Mouse (Mus musculus): ENCODE data around the gene Tead1. TPM values are rescaled to one million over a fixed set of nuclear protein-coding genes. Genes with fewer than 3 reads are reported as not detected.
A peak's percentile ranks its signal among the peaks of the same experiment; 100 is the strongest.

Tead1 gene
- polyA plus RNA-seq, 1 experiment from 2014 or later: 13.9 TPM

DNA sequence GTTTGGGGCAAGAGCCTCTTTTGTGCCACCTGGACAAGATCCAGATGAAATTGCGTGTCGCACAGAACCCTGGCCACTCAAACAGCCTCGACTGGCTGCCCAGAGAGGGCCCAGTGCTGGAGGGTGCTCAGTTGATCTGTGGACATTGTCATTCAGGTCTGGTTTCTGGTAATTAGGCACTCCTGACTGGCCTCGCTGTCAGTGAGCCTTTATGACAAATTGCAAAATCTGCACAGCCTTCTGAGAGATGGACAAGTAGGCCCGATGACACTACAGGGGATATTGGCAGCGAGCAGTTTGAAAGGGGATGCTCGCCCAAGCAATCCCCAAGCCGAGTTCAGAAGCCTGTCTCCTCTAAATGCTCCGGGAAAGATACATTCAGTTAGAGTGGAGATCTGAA is 157.0 kb downstream of the Tead1 start:
- H3K4me2 ChIP-seq (ENCODE audit: low read depth, low read length): no peak overlapping the region
- no peaks in the 10 kb centered on the region for H3K9me3 ChIP-seq (ENCODE audit: control insufficient read depth, low read length)
- H3K36me3 ChIP-seq (ENCODE audit: control insufficient read depth, insufficient read depth, low read length): no peaks in the 10 kb centered on the region
- ATAC-seq (ENCODE audit: low read depth): no peak
- H3K9ac ChIP-seq (replicated peaks; ENCODE audit: low read depth, low read length): no peak overlapping the region
- H3K27me3 ChIP-seq (ENCODE audit: control insufficient read depth, insufficient read depth, low read length): no peaks in the 10 kb centered on the region
- 82% methylated on average over 9 of the region's 9 CpGs for WGBS
- no peak overlapping the region for H3K4me3 ChIP-seq (ENCODE audit: low read depth, low read length)
- no peak overlapping the region for H3K27ac ChIP-seq (ENCODE audit: low read depth, low read length)
- peaks cover 14% of the 10 kb centered on the region for H3K4me1 ChIP-seq (ENCODE audit: control insufficient read depth, insufficient read depth, low read length)

DNA sequence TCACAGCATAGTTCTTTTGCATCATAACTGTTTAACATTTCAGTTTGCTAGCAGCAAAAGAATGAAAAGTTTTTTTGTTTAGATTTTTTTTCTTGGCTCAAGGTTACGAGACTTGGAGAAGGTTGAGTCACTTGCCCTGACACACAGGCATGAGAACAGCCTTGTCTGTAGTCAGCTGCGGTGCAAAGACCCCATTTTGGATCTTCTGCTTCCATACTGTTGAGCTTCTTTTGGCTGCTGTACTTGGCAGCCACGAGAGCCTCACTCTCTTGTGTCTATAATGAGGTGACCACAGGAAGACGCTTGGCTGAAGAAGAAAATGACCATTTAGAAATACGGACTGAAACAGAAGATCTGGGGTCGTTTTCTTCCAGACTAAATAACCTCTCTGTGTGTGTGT is 159.0 kb downstream of the Tead1 start:
- Histone ChIP-seq H3K9me3 (ENCODE audit: control insufficient read depth, low read length) (no peaks in the 10 kb centered on the region), H3K27ac (ENCODE audit: low read depth, low read length) (no peak overlapping the region), H3K4me1 (ENCODE audit: control insufficient read depth, insufficient read depth, low read length) (peaks cover 14% of the 10 kb centered on the region), H3K4me2 (ENCODE audit: low read depth, low read length) (no peak overlapping the region), H3K36me3 (ENCODE audit: control insufficient read depth, insufficient read depth, low read length) (no peaks in the 10 kb centered on the region), H3K27me3 (ENCODE audit: control insufficient read depth, insufficient read depth, low read length) (no peaks in the 10 kb centered on the region), H3K9ac (replicated peaks; ENCODE audit: low read depth, low read length) (no peak overlapping the region), H3K4me3 (ENCODE audit: low read depth, low read length) (no peak overlapping the region)
- WGBS: 86% methylated on average over 6 of the region's 6 CpGs
- no peak for ATAC-seq (ENCODE audit: low read depth)

DNA sequence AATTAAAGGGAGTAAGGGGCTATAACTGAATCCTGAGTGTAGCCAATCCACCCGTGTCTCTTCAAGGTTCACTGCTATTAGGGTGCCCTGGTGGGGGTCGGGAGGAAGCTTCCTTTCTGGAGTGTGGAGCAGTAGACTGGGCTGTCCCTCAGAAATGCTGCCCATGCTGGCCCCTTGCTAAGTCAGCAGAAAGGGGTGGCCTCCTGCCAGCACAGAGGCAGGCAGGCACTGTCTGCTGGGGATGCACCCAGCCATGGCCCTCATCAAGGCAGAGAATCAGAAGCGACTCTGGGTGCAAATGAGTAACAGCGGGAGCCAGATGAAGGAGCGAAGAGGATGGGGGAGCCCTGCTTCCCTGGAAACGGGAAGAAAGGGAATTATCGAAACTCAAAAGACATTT is 161.2 kb downstream of the Tead1 start:
- no peaks in the 10 kb centered on the region for H3K36me3 ChIP-seq (ENCODE audit: control insufficient read depth, insufficient read depth, low read length)
- H3K27me3 ChIP-seq (ENCODE audit: control insufficient read depth, insufficient read depth, low read length): no peaks in the 10 kb centered on the region
- 16% methylated on average over 7 of the region's 7 CpGs for WGBS
- H3K9me3 ChIP-seq (ENCODE audit: control insufficient read depth, low read length): no peaks in the 10 kb centered on the region
- no peak overlapping the region for H3K4me2 ChIP-seq (ENCODE audit: low read depth, low read length)
- H3K4me1 ChIP-seq (ENCODE audit: control insufficient read depth, insufficient read depth, low read length): peaks cover 16% of the 10 kb centered on the region
- no peak overlapping the region for H3K9ac ChIP-seq (replicated peaks; ENCODE audit: low read depth, low read length)
- H3K27ac ChIP-seq (ENCODE audit: low read depth, low read length): peak overlapping the region; percentile 5; the same call in 1 of the 2 replicates
- ATAC-seq (ENCODE audit: low read depth): peak; percentile 15; the same call in 1 of the 2 replicates
- no peak overlapping the region for H3K4me3 ChIP-seq (ENCODE audit: low read depth, low read length)

DNA sequence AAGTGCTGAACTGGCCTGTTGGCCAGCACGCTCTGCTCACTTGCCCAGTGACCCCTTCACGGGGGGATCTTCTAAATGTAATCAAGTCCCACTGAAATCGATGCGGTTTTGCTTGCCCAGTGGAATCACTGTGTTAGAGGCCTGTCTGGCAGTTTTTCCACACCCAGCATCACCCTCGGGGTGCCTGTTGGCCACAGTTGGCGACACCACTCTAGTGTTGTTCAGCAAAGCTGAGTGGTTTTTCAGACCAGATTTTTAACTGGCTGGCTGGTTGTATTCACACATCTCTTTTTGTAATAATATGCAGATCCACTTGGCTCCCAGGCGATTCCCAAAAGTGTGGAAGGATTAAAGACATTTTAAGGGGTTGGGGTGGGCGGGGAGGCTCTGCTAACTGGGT is 161.8 kb downstream of the Tead1 start:
- peak overlapping the region; percentile 5; the same call in 1 of the 2 replicates for H3K27ac ChIP-seq (ENCODE audit: low read depth, low read length)
- no peaks in the 10 kb centered on the region for H3K36me3 ChIP-seq (ENCODE audit: control insufficient read depth, insufficient read depth, low read length)
- no peak overlapping the region for H3K4me3 ChIP-seq (ENCODE audit: low read depth, low read length)
- no peak overlapping the region for H3K9ac ChIP-seq (replicated peaks; ENCODE audit: low read depth, low read length)
- WGBS: 17% methylated on average over 8 of the region's 8 CpGs
- no peaks in the 10 kb centered on the region for H3K27me3 ChIP-seq (ENCODE audit: control insufficient read depth, insufficient read depth, low read length)
- ATAC-seq (ENCODE audit: low read depth): no peak
- H3K4me1 ChIP-seq (ENCODE audit: control insufficient read depth, insufficient read depth, low read length): peaks cover 16% of the 10 kb centered on the region
- H3K9me3 ChIP-seq (ENCODE audit: control insufficient read depth, low read length): no peaks in the 10 kb centered on the region
- H3K4me2 ChIP-seq (ENCODE audit: low read depth, low read length): no peak overlapping the region

DNA sequence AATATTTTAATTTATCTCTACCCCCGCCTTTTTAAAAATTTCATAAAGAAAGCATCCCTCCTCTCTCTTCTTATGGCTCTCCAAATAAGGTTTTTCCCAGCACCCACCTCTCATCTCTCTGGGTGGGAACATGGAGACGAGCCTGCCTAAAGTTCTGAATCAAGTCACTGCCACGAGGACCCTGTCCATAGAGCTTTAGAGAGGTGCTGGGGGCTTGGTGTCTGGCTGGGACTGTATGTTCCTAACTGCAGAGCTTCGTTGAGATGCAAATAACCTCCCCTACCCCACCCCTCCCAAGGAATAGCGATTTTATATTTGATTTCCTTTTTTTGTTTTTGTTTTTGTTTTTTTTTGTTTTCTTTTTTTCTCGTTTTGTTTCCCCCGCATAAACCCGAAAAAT is 162.4 kb downstream of the Tead1 start:
- peak overlapping the region; percentile 39 for H3K4me2 ChIP-seq (ENCODE audit: low read depth, low read length)
- H3K27me3 ChIP-seq (ENCODE audit: control insufficient read depth, insufficient read depth, low read length): no peaks in the 10 kb centered on the region
- peak overlapping the region; percentile 5; the same call in 1 of the 2 replicates for H3K27ac ChIP-seq (ENCODE audit: low read depth, low read length)
- no peak overlapping the region for H3K4me3 ChIP-seq (ENCODE audit: low read depth, low read length)
- no peaks in the 10 kb centered on the region for H3K36me3 ChIP-seq (ENCODE audit: control insufficient read depth, insufficient read depth, low read length)
- 14% methylated on average over 8 of the region's 8 CpGs for WGBS
- ATAC-seq (ENCODE audit: low read depth): peak; percentile 58; the same call in 1 of the 2 replicates
- H3K9ac ChIP-seq (replicated peaks; ENCODE audit: low read depth, low read length): no peak overlapping the region
- H3K9me3 ChIP-seq (ENCODE audit: control insufficient read depth, low read length): no peaks in the 10 kb centered on the region
- H3K4me1 ChIP-seq (ENCODE audit: control insufficient read depth, insufficient read depth, low read length): peaks cover 16% of the 10 kb centered on the region

DNA sequence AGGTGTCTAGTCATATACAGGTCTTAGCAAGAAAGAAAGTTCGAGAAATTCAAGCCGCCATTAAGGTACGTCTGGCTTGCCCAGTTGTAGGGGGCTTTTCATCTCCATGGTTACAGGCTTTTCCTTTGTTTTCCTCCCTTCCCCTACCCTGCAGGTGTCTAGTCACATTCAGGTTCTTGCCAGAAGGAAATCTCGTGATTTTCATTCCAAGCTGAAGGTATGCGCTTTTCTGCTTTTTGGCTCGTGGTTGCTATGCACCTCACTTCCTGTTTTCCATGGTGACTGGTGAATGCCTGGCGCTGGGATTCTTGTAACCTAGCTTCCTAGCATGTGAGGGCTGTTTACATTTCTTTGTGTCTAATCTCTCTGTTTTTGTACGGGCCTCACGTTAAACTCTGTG is 162.8 kb downstream of the Tead1 start:
- Histone ChIP-seq H3K27me3 (ENCODE audit: control insufficient read depth, insufficient read depth, low read length) (no peaks in the 10 kb centered on the region), H3K4me3 (ENCODE audit: low read depth, low read length) (no peak overlapping the region; the same call in 1 of the 2 replicates), H3K27ac (ENCODE audit: low read depth, low read length) (peak overlapping the region; percentile 5), H3K9me3 (ENCODE audit: control insufficient read depth, low read length) (no peaks in the 10 kb centered on the region), H3K4me1 (ENCODE audit: control insufficient read depth, insufficient read depth, low read length) (peaks cover 14% of the 10 kb centered on the region), H3K4me2 (ENCODE audit: low read depth, low read length) (peak overlapping the region; percentile 39), H3K36me3 (ENCODE audit: control insufficient read depth, insufficient read depth, low read length) (no peaks in the 10 kb centered on the region), H3K9ac (replicated peaks; ENCODE audit: low read depth, low read length) (no peak overlapping the region)
- WGBS: 5% methylated on average over 9 of the region's 9 CpGs
- ATAC-seq (ENCODE audit: low read depth): peak; percentile 78

DNA sequence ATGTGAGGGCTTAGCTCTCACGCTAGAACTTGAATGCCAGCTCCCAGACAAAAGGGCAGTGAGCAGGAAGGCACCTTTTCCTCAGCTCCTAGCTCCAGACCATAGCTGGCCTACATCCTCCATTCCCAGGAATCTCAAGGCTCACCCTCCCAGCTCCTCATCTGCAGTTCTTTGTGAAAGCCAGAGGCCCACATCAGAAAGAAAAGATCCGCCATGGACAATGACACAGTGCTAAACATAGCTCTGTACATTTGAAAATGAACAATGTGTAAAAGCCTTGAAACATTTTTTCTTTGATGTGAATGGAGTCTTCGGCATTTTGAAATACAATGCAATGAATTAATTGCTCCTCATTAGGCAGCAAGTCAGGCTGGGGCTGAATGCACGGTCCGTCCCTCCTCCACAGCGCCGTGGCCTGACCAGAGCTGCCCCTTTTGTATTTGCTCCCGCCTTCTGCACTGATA is 172.2 kb downstream of the Tead1 start:
- Histone ChIP-seq H3K4me1 (ENCODE audit: control insufficient read depth, insufficient read depth, low read length) (peaks cover 27% of the 10 kb centered on the region), H3K27me3 (ENCODE audit: control insufficient read depth, insufficient read depth, low read length) (no peaks in the 10 kb centered on the region), H3K36me3 (ENCODE audit: control insufficient read depth, insufficient read depth, low read length) (no peaks in the 10 kb centered on the region), H3K4me2 (ENCODE audit: low read depth, low read length) (no peak overlapping the region), H3K9ac (replicated peaks; ENCODE audit: low read depth, low read length) (no peak overlapping the region), H3K9me3 (ENCODE audit: control insufficient read depth, low read length) (no peaks in the 10 kb centered on the region), H3K27ac (ENCODE audit: low read depth, low read length) (peak overlapping the region; percentile 46), H3K4me3 (ENCODE audit: low read depth, low read length) (no peak overlapping the region)
- WGBS: 13% methylated on average over 8 of the region's 8 CpGs
- no peak for ATAC-seq (ENCODE audit: low read depth)

DNA sequence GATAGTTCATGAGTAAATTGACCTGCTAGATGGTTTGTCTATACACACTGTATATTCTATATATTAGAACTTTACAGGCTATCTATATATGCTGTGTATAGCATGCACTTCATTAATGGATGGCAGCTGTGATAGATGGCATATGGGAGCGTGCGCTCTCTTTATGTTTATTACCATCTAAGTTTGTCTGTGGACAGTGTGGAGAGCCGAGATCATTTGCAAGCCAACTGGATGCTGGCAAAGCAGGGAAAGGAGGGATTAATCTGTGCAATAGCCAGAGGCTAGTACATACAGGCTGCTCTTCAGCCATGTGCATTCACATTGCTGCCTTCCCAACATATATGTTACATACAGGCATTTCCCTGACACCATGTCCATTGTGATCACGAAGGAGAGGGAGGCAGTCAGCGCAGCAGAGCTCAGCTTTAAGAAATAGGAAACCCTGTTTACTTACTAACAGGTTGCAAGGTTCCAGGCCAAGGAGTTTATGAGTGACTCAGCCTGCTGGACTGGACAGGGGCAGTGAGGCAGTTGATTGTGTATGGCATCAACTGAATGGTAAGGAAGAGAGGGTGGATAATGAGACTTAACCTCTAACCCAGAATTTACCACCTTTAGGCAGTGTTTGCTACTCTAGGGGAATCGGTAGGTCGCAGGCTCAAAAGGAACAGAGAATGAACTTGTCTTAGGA is 173.2 kb downstream of the Tead1 start:
- H3K27ac ChIP-seq (ENCODE audit: low read depth, low read length): no peak overlapping the region
- no peaks in the 10 kb centered on the region for H3K27me3 ChIP-seq (ENCODE audit: control insufficient read depth, insufficient read depth, low read length)
- no peak overlapping the region for H3K4me2 ChIP-seq (ENCODE audit: low read depth, low read length)
- no peak overlapping the region for H3K9ac ChIP-seq (replicated peaks; ENCODE audit: low read depth, low read length)
- peak; percentile 63; the same call in 1 of the 2 replicates for ATAC-seq (ENCODE audit: low read depth)
- H3K4me3 ChIP-seq (ENCODE audit: low read depth, low read length): no peak overlapping the region
- peaks cover 28% of the 10 kb centered on the region for H3K4me1 ChIP-seq (ENCODE audit: control insufficient read depth, insufficient read depth, low read length)
- H3K9me3 ChIP-seq (ENCODE audit: control insufficient read depth, low read length): no peaks in the 10 kb centered on the region
- H3K36me3 ChIP-seq (ENCODE audit: control insufficient read depth, insufficient read depth, low read length): no peaks in the 10 kb centered on the region
- WGBS: 26% methylated on average over 7 of the region's 7 CpGs

DNA sequence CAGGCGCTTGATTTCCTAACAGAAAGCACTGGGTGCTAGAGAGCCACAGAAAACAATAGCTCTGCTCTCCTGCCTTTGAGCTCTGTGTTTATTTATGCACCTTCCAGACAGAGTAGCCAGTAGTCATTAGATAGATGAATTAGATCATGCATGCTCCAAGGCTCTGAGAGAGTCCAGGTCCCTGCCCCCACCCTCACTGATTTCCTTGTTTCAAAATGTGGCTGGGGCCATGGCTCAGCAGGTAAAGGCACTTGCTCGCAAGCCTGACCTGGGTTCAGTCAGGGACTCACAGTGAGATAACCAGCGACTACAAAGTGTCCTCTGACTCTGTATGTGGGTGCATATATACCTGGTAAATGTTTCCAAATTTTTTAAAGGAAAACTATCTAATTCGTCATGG is 174.7 kb downstream of the Tead1 start:
- 48% methylated on average over 4 of the region's 4 CpGs for WGBS
- Histone ChIP-seq H3K9ac (replicated peaks; ENCODE audit: low read depth, low read length) (no peak overlapping the region), H3K27me3 (ENCODE audit: control insufficient read depth, insufficient read depth, low read length) (no peaks in the 10 kb centered on the region), H3K36me3 (ENCODE audit: control insufficient read depth, insufficient read depth, low read length) (no peaks in the 10 kb centered on the region), H3K4me3 (ENCODE audit: low read depth, low read length) (no peak overlapping the region), H3K4me2 (ENCODE audit: low read depth, low read length) (no peak overlapping the region), H3K4me1 (ENCODE audit: control insufficient read depth, insufficient read depth, low read length) (peaks cover 28% of the 10 kb centered on the region), H3K9me3 (ENCODE audit: control insufficient read depth, low read length) (no peaks in the 10 kb centered on the region), H3K27ac (ENCODE audit: low read depth, low read length) (no peak overlapping the region)
- no peak for ATAC-seq (ENCODE audit: low read depth)

Data from neural tube, embryonic 14.5 days (tissue).